Mouse (Mus musculus): ENCODE data around the gene Crabp2. TPM values are rescaled to one million over a fixed set of nuclear protein-coding genes. Genes with fewer than 3 reads are reported as not detected.

Crabp2 gene
- polyA plus RNA-seq, 1 experiment: not detected

- no peak overlapping the region for H3K4me3 ChIP-seq (ENCODE audit: insufficient read depth, low read depth, low read length)
- peaks cover 35% of the 10 kb centered on the region for H3K4me1 ChIP-seq (ENCODE audit: control insufficient read depth, insufficient read depth, low read length)
- H3K27ac ChIP-seq (ENCODE audit: insufficient read depth, low read depth, low read length): no peak overlapping the region; the same call in 1 of the 2 replicates
- TF ChIP-seq POLR2A (IDR thresholded peaks at IDR 0.05; ENCODE audit: insufficient read depth, low read depth, low read length): no peak
- TF ChIP-seq CTCF (IDR thresholded peaks at IDR 0.05; ENCODE audit: insufficient read depth, low read depth, low read length): no peak
- WGBS: 57% methylated on average over 14 of the region's 14 CpGs
Measured at GRCm38 (mm10) chr3:87973593-87974380, 25.3 kb downstream of the Crabp2 start.

- WGBS: 37% methylated on average over 12 of the region's 12 CpGs
- no peak overlapping the region; the same call in 1 of the 2 replicates for H3K27ac ChIP-seq (ENCODE audit: insufficient read depth, low read depth, low read length)
- H3K4me3 ChIP-seq (ENCODE audit: insufficient read depth, low read depth, low read length): no peak overlapping the region
- H3K4me1 ChIP-seq (ENCODE audit: control insufficient read depth, insufficient read depth, low read length): peaks cover 35% of the 10 kb centered on the region
- TF ChIP-seq CTCF (IDR thresholded peaks at IDR 0.05; ENCODE audit: insufficient read depth, low read depth, low read length) (no peak), POLR2A (IDR thresholded peaks at IDR 0.05; ENCODE audit: insufficient read depth, low read depth, low read length) (no peak)
Measured at GRCm38 (mm10) chr3:87974381-87974987, 26.0 kb downstream of the Crabp2 start.

- TF ChIP-seq POLR2A (IDR thresholded peaks at IDR 0.05; ENCODE audit: insufficient read depth, low read depth, low read length) (no peak), CTCF (IDR thresholded peaks at IDR 0.05; ENCODE audit: insufficient read depth, low read depth, low read length) (no peak)
- Histone ChIP-seq H3K4me3 (ENCODE audit: insufficient read depth, low read depth, low read length) (no peak overlapping the region), H3K4me1 (ENCODE audit: control insufficient read depth, insufficient read depth, low read length) (peaks cover 29% of the 10 kb centered on the region), H3K27ac (ENCODE audit: insufficient read depth, low read depth, low read length) (no peak overlapping the region)
- 91% methylated on average over 5 of the region's 5 CpGs for WGBS
Measured at GRCm38 (mm10) chr3:87979493-87979892, 31.0 kb downstream of the Crabp2 start.

- WGBS: 77% methylated on average over 3 of the region's 3 CpGs
- no peak overlapping the region for H3K4me3 ChIP-seq (ENCODE audit: insufficient read depth, low read depth, low read length)
- TF ChIP-seq CTCF (IDR thresholded peaks at IDR 0.05; ENCODE audit: insufficient read depth, low read depth, low read length) (no peak), POLR2A (IDR thresholded peaks at IDR 0.05; ENCODE audit: insufficient read depth, low read depth, low read length) (no peak)
- H3K4me1 ChIP-seq (ENCODE audit: control insufficient read depth, insufficient read depth, low read length): peaks cover 27% of the 10 kb centered on the region
- H3K27ac ChIP-seq (ENCODE audit: insufficient read depth, low read depth, low read length): no peak overlapping the region
Measured at GRCm38 (mm10) chr3:87980085-87980484, 31.6 kb downstream of the Crabp2 start.

GRCm38 (mm10) chr3:87980728-87981127, 32.3 kb downstream of the Crabp2 start:
- TF ChIP-seq CTCF (IDR thresholded peaks at IDR 0.05; ENCODE audit: insufficient read depth, low read depth, low read length): no peak

GRCm38 (mm10) chr3:87981214-87981760, 32.8 kb downstream of the Crabp2 start:
- TF ChIP-seq POLR2A (IDR thresholded peaks at IDR 0.05; ENCODE audit: insufficient read depth, low read depth, low read length) (no peak), CTCF (IDR thresholded peaks at IDR 0.05; ENCODE audit: insufficient read depth, low read depth, low read length) (no peak)
- H3K4me1 ChIP-seq (ENCODE audit: control insufficient read depth, insufficient read depth, low read length): peaks cover 39% of the 10 kb centered on the region

More at GRCm38 (mm10) chr3:87980728-87981127, 32.3 kb downstream of the Crabp2 start:
- Histone ChIP-seq H3K4me3 (ENCODE audit: insufficient read depth, low read depth, low read length) (no peak overlapping the region), H3K27ac (ENCODE audit: insufficient read depth, low read depth, low read length) (no peak overlapping the region), H3K4me1 (ENCODE audit: control insufficient read depth, insufficient read depth, low read length) (peaks cover 33% of the 10 kb centered on the region)
- 84% methylated on average over 5 of the region's 5 CpGs for WGBS

GRCm38 (mm10) chr3:87981894-87982835, 33.7 kb downstream of the Crabp2 start:
- TF ChIP-seq POLR2A (IDR thresholded peaks at IDR 0.05; ENCODE audit: insufficient read depth, low read depth, low read length) (no peak), CTCF (IDR thresholded peaks at IDR 0.05; ENCODE audit: insufficient read depth, low read depth, low read length) (no peak)
- 58% methylated on average over 12 of the region's 12 CpGs for WGBS
- Histone ChIP-seq H3K27ac (ENCODE audit: insufficient read depth, low read depth, low read length) (no peak overlapping the region), H3K4me3 (ENCODE audit: insufficient read depth, low read depth, low read length) (no peak overlapping the region), H3K4me1 (ENCODE audit: control insufficient read depth, insufficient read depth, low read length) (peaks cover 47% of the 10 kb centered on the region)

More at GRCm38 (mm10) chr3:87981214-87981760, 32.8 kb downstream of the Crabp2 start:
- no peak overlapping the region for H3K4me3 ChIP-seq (ENCODE audit: insufficient read depth, low read depth, low read length)
- H3K27ac ChIP-seq (ENCODE audit: insufficient read depth, low read depth, low read length): no peak overlapping the region
- WGBS: 80% methylated on average over 6 of the region's 6 CpGs

GRCm38 (mm10) chr3:87982836-87983601, 34.6 kb downstream of the Crabp2 start:
- WGBS: 44% methylated on average over 13 of the region's 13 CpGs
- Histone ChIP-seq H3K4me1 (ENCODE audit: control insufficient read depth, insufficient read depth, low read length) (peaks cover 52% of the 10 kb centered on the region), H3K27ac (ENCODE audit: insufficient read depth, low read depth, low read length) (no peak overlapping the region), H3K4me3 (ENCODE audit: insufficient read depth, low read depth, low read length) (no peak overlapping the region)
- no peak for TF ChIP-seq CTCF (IDR thresholded peaks at IDR 0.05; ENCODE audit: insufficient read depth, low read depth, low read length)
- no peak for TF ChIP-seq POLR2A (IDR thresholded peaks at IDR 0.05; ENCODE audit: insufficient read depth, low read depth, low read length)

Measured in olfactory bulb, adult 2 months (tissue).